Mouse (Mus musculus) thymus, postnatal 10 days (tissue): ENCODE measurements around the gene Rab5c.

ENCODE experiments used
- DNase-seq, 2 experiments: peaks; one replicate each; pipeline ENCODE4 v3.0.0; 2021; ENCODE audit warnings: low spot score in 2 of 2

The Rab5c gene

DNA sequence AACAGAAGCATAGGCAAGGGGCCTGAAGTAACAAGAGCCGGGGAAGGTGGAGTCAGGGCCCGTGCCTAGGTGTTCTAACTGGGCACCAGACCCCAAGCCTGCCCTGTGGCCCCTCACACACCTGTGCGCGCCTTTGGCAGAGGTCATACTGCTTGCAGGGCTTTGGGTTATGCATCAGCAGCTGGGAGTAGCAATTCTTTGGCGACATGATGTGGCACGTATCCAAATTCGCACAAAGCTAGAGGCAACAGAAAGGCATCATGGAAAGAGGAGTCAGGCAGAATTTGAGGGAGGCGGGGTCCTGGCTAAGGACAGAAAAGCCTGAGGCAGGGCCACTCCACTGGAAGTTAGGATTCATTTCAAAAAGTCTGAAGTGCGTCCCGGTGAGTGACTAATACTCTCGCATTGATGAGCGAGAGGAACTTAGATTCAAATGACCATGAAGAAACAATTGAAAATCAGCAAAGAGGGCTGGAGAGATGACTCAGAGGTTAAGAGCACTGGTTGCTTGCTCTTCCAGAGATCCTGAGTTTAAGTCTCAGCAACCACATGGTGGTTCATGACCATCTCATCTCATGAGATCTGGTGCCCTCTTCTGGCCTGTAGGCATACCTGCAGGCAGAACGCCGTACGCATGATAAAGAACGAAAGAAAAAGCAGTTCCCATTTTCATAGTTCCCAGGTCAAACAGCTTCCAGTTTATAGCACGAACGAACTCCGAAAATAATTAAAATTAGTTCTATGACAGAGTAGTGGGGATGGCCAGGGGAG, 35.7 kb downstream of the Rab5c start:
- DNase-seq = peak; percentile 36 to 67

- DNase-seq = peak; percentile 28 to 38
These were observed 36.7 kb downstream of the Rab5c start for GRCm38 (mm10) chr11:100701301-100701700.

- no peak for DNase-seq
These were observed 37.3 kb downstream of the Rab5c start for GRCm38 (mm10) chr11:100700710-100701109.

DNA sequence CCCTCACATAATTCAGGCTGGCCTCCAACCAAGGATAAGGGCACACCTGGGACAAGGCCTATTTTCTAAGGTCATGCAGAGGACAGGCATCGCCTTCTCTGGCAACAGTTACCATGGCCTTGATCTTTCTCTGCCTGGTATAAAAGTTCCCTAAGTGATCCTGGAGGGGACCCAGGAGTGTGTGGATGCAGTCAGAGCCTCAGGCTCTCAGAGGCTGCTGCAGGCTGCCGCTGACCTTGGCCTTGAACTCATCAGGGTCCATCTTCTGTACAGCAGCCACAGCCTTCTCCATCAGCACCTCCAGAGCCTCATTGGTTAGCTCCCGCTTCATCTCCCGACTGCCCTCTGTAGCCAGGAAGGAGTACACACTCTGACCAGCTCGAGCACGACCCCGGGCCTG, 40.1 kb downstream of the Rab5c start:
- no peak for DNase-seq

DNA sequence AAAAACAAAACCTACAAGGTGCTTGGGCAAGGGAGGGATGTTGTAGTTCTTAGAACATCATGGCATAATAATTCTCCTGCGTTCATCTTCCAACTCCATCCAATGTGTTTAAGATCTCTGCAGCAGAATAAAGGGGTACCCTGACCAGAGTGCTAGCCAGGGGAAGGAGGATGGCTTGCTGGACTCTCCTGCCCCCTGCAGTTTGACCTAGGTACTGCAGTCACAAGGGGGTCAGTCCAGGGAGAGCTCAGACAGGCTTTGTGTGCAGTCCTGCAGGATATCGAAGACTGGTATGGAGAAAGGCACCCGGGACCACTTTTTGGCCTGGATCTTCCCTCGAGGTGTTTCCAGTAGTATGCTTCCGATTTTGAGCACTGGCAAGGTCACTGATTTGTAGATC, 43.1 kb downstream of the Rab5c start:
- DNase-seq = peak; percentile 46 to 81

- no peak for DNase-seq
These were observed 44.9 kb downstream of the Rab5c start for GRCm38 (mm10) chr11:100693154-100693553.

DNA sequence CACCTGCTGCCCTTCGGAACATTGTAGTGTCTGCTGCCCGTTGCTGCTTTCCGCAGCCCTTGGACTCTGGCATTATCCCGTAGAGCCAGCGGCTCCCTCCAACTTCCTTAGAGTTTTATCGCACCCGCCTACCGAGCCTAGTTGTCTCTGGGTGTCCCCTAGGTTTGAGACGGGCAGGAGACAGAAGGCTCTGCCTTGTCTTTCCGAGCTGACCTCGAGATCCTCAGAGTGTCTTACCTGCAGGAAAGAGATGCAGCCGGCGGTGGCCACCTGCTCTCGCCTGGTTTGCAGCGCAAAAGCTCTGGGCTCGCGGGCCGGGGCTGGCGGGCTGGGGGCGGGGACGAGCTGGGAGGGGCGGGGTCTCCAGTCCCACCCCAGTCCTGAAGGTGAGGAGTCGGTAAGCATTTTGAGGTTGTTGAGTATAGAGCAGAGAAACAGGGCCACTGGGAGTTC, 45.8 kb downstream of the Rab5c start, which contains the start of gene Zfp385c:
TSS of gene Zfp385c (minus strand) at position 292 of the 453 bp plus-strand sequence.
- peak in 1 of 2 experiments; percentile 51 for DNase-seq

- DNase-seq = no peak
These were observed 47.6 kb downstream of the Rab5c start for GRCm38 (mm10) chr11:100690389-100690788.

- no peak for DNase-seq
These were observed 49.6 kb downstream of the Rab5c start for GRCm38 (mm10) chr11:100688443-100688842.

GRCm38 (mm10) chr11:100687265-100687664, 50.8 kb downstream of the Rab5c start:
- DNase-seq = no peak

- DNase-seq = no peak
These were observed 52.6 kb downstream of the Rab5c start for GRCm38 (mm10) chr11:100685371-100685770.

DNA sequence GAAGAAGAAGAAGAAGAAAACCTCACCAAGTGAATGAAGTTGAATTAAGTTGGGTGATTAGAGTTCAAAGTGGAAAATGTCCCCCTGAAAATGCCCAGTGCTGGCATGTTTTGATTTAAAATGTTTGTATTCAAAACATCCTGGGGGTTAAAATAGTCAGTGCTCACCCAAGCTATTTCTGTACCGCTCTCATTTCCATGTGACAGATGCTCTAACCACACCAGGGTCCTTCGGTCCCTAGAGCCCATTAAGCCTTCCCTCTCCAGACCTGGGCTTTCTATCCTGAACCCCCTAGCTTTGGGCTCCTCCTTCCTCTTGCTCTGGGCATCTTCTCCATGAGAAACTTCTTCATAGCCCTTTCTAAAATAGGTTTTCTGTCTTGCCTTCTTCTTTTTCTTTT, 53.9 kb downstream of the Rab5c start:
- DNase-seq = no peak

- DNase-seq = no peak
These were observed 55.5 kb downstream of the Rab5c start for GRCm38 (mm10) chr11:100682526-100682925.

GRCm38 (mm10) chr11:100681826-100682225, 56.2 kb downstream of the Rab5c start:
- no peak for DNase-seq

DNA sequence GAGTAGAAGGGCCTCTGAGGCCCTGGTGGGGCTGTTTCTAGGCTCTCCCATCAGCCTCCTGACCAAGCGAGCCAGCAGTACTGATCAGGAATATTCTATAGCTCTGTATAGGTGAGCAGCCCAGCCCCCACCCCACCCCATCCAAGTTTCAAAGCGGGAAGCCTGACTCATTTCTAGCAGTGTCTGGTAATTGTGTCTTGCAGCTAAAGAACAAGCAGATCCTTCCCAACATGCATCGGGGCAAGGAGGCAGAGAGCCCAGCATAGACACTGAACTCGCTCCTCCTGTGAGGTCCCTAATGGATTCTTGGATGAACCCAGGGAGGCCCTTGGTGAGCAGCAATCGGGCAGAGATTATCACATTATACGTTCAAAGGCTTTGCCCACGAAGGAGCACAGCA, 60.2 kb downstream of the Rab5c start:
- DNase-seq = no peak

GRCm38 (mm10) chr11:100673169-100673568, 64.8 kb downstream of the Rab5c start:
- no peak for DNase-seq

DNA sequence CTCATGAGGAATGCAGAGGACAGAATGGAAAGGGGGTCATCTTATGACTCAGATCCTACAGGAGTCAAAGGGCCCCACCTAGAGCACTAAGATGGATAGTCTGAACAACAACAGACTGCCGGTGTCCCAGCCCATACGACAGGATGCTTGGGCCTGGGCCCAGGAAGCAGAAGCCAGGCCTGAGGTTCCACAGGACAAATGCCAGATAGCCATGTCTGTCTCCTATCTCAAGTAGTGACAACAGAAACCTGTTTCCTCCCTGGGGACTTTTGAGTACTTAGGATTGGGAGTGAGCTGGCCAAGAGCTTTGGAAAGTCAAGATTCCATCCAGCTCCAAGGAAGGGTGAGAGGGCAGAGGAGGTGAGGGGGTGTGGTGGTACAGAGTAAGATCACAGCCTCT, 66.1 kb downstream of the Rab5c start:
- DNase-seq = no peak

GRCm38 (mm10) chr11:100671049-100671448, 67.0 kb downstream of the Rab5c start:
- no peak for DNase-seq
